Mouse (Mus musculus) left cerebral cortex, postnatal 25 days (tissue): ENCODE measurements at regions not wholly inside any gene's neighbourhood (a gene's known extent, or its start where the extent isn't known, plus 50 kb on each side); places are given as distances from the start of the nearest gene placed in this dataset.
A peak's percentile ranks its signal among the peaks of the same experiment; 100 is the strongest.
"Not testable (repeated sequence)": the region's sequence is repeated elsewhere in the genome, so short reads cannot be mapped to it uniquely, and the experiment has no call there.

ENCODE experiments used
- DNase-seq, 2 experiments: peaks; one replicate each; pipeline ENCODE4 v3.0.0; 2022; ENCODE audit warnings: low spot score in 2 of 2, mixed read lengths in 1 of 2
- intact Hi-C: fragments of 180-260 bp; cut with DNase I; formaldehyde crosslinking; loops from one replicate; pipeline ENCODE4 v1.15.1; 2025

DNA sequence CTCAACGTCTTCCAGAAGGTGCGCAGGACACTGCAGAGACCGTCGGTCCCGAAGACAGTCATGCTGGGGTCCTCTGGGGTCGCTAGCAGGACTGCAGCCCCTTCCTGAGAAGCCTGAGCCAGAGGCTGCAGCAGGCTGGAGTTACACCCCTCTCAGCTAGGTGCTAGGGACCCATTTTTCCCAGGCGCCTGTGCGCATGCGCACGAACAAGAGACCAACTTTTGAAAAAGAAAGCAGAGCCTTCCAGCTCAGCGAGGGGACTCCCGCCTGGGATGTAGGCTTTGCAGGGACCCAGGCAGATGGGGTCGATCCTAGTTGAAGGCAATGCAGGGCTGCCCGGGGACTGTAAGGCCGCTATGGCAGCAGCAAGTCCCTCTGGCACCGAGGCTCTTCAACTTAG, 104.7 kb upstream of the Atg7 start:
- intact Hi-C loops, result not testable (repeated sequence)
- DNase-seq, result peak in 1 of 2 experiments; percentile 6

DNA sequence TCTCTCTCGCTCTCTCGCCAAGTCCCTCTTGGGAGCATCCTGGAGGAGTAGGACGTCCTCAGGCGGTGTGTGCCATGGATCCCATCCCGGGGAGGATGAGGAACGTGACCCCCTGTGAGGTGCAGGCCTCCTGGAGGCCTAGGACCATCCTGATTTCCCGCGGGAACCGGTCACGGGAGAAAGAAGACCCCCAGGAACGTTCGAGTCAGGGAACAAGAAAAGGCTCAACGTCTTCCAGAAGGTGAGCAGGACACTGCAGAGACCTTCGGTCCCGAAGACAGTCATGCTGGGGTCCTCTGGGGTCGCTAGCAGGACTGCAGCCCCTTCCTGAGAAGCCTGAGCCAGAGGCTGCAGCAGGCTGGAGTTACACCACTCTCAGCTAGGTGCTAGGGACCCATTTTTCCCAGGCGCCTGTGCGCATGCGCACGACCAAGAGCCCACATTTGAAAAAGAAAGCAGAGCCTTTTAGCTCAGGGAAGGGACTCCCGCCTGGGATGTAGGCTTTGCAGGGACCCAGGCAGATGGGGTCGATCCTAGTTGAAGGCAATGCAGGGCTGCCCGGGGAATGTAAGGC, 92.7 kb upstream of the Atg7 start:
- intact Hi-C loops, result not testable (repeated sequence)
- DNase-seq, result peak; percentile 35 to 61

DNA sequence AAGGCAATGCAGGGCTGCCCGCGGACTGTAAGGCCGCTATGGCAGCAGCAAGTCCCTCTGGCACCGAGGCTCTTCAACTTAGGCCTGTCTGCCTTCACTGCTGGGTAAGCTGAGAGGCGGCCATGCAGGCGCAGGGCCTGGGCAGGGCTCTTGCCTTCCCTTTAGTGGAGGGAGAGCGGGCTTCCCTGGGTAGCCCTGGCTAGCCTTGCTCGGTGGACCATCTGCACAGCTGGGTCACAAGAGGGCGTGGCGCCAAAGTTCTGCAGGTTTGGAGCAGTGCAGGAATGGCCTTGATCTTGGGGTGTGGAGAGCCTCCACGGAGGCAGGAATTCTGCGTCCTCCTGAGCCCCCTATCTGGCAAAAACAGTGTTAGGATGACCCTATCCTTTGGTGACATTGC, 89.8 kb upstream of the Atg7 start:
- DNase-seq, intact Hi-C loops: not testable (repeated sequence)

DNA sequence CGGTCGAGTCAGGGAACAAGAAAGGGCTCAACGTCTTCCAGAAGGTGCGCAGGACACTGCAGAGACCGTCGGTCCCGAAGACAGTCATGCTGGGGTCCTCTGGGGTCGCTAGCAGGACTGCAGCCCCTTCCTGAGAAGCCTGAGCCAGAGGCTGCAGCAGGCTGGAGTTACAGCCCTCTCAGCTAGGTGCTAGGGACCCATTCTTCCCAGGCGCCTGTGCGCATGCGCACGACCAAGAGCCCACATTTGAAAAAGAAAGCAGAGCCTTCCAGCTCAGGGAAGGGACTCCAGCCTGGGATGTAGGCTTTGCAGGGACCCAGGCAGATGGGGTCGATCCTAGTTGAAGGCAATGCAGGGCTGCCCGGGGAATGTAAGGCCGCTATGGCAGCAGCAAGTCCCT, 87.7 kb upstream of the Atg7 start:
- peak in 1 of 2 experiments; percentile 25 for DNase-seq
- intact Hi-C loops, result not testable (repeated sequence)

DNA sequence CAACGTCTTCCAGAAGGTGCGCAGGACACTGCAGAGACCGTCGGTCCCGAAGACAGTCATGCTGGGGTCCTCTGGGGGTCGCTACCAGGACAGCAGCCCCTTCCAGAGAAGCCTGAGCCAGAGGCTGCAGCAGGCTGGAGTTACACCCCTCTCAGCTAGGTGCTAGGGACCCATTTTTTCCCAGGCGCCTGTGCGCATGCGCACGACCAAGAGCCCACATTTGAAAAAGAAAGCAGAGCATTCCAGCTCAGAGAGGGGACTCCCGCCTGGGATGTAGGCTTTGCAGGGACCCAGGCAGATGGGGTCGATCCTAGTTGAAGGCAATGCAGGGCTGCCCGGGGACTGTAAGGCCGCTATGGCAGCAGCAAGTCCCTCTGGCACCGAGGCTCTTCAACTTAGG, 65.6 kb upstream of the Atg7 start:
- peak; percentile 25 to 58 for DNase-seq
- intact Hi-C loops, result not testable (repeated sequence)
